Mouse (Mus musculus) inflammation-experienced regulatory T-cells, adult 6 months (primary cell): ENCODE measurements at regions not wholly inside any gene's neighbourhood (a gene's known extent, or its start where the extent isn't known, plus 50 kb on each side); places are given as distances from the start of the nearest gene placed in this dataset.

Experiments used
- ATAC-seq: one replicate; pipeline ENCODE4 v1.8.0; 2017

GRCm38 (mm10) chr1:21132340-21132739 is 53.3 kb upstream of the Tram2 start:
- no peak for ATAC-seq

- ATAC-seq, result no peak
Observed at GRCm38 (mm10) chr1:21146961-21147360, 67.9 kb upstream of the Tram2 start.

- ATAC-seq, result peak; percentile 60
Observed at GRCm38 (mm10) chr1:21161742-21162141, 56.6 kb upstream of the Tmem14a start.

GRCm38 (mm10) chr1:21166287-21166733 is 52.1 kb upstream of the Tmem14a start:
- peak; percentile 83 for ATAC-seq

- ATAC-seq, result no peak
Observed at GRCm38 (mm10) chr1:21166762-21167161, 51.6 kb upstream of the Tmem14a start.
